Mouse (Mus musculus) neural tube, embryonic 11.5 days (tissue): ENCODE results near the gene Dct. TPM values are rescaled to one million over a fixed set of nuclear protein-coding genes. Genes with fewer than 3 reads are reported as not detected.

Source experiments
- ATAC-seq: fragments of 200-750 bp; cut with Nextera tagmentation; 2 replicates; pipeline ENCODE4 v1.8.0; 2017; ENCODE audit warnings: moderate number of reproducible peaks, mild to moderate bottlenecking, moderate TSS enrichment, moderate library complexity; ENCODE audit not compliant: insufficient read depth, low FRiP score, low TSS enrichment
- DNase-seq: peaks from one replicate; pipeline ENCODE4 v3.0.0-alpha.2; 2015; ENCODE audit warnings: low spot score
- H3K27ac ChIP-seq: fragments of 300-500 bp; sonication (generic); 2 replicates; pipeline ENCODE4 v1.5.1; 2014; ENCODE audit warnings: low read depth, mild to moderate bottlenecking, low read length
- H3K27me3 ChIP-seq: fragments of 300-500 bp; sonication (generic); 2 replicates; pipeline ENCODE4 v1.6.1; 2014; ENCODE audit warnings: mild to moderate bottlenecking, low read length, mixed read lengths; ENCODE audit not compliant: control insufficient read depth, insufficient read depth
- H3K36me3 ChIP-seq: fragments of 300-500 bp; sonication (generic); 2 replicates; pipeline ENCODE4 v1.6.1; 2014; ENCODE audit warnings: mild to moderate bottlenecking, low read length, moderate library complexity, mixed read lengths; ENCODE audit not compliant: control insufficient read depth, insufficient read depth
- H3K4me1 ChIP-seq: fragments of 300-500 bp; sonication (generic); 2 replicates; pipeline ENCODE4 v1.6.1; 2014; ENCODE audit warnings: low read length, mixed read lengths; ENCODE audit not compliant: control insufficient read depth, insufficient read depth
- H3K4me2 ChIP-seq: fragments of 300-500 bp; sonication (generic); 2 replicates; pipeline ENCODE4 v1.6.1; 2014; ENCODE audit warnings: low read depth, mild to moderate bottlenecking, moderate library complexity
- H3K4me3 ChIP-seq: fragments of 300-500 bp; sonication (generic); 2 replicates; pipeline ENCODE4 v1.5.1; 2014; ENCODE audit warnings: low read depth, low read length
- H3K9ac ChIP-seq: fragments of 300-500 bp; sonication (generic); 2 replicates; pipeline ENCODE4 v1.6.1; 2014; ENCODE audit warnings: mild to moderate bottlenecking, low read length
- H3K9me3 ChIP-seq: fragments of 300-500 bp; sonication (generic); 2 replicates; pipeline ENCODE4 v1.6.1; 2016; ENCODE audit warnings: low read length; ENCODE audit not compliant: control insufficient read depth
- WGBS: fragments of 180-500 bp; shearing (Covaris S2); extraction: QIAGEN DNeasy Blood & Tissue Kit; methylation state at CpG from one replicate; pipeline ENCODE4 v1.1.7; 2014; 5-methylcytosine and 5-hydroxymethylcytosine counted together
- polyA plus RNA-seq: library from polyadenylated mRNA; unstranded; fragments of >200 nt; fragmentation: Nextera tagmentation; extraction: Ambion mirVana; gene quantifications from 2 replicates; pipeline ENCODE4 v1.2.1, GENCODE M21; 2014

Dct gene
- polyA plus RNA-seq, 1 experiment from 2014 or later: 2.6 TPM

DNA sequence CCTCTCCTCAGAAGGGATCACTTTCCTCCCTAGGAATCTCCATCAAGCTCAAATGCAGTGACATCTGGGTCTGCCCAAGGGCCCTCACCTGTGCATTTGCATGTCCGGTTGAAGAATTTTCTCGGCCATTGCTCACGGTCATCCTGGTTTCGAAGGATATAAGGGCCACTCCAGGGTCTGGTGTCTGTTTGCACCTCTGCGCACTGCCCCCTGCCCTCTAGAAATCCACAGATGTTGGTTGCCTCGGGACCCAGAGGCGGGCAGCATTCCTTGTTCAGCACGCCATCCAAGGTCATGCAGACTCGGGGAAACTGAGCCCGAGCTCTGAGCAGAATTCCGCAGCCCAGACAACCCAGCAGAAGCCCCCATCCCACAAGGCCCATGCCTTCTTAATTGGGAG lies 648 bp downstream of the Dct start:
- H3K4me1 ChIP-seq: peaks cover 5% of the 10 kb centered on the region; the same call in 1 of the 2 replicates
- 75% methylated on average over 11 of the region's 11 CpGs for WGBS
- H3K27me3 ChIP-seq: no peaks in the 10 kb centered on the region
- no peak overlapping the region for H3K9ac ChIP-seq
- H3K4me2 ChIP-seq: no peak overlapping the region
- H3K4me3 ChIP-seq: no peak overlapping the region
- DNase-seq: no peak
- H3K36me3 ChIP-seq: no peaks in the 10 kb centered on the region
- H3K9me3 ChIP-seq: no peaks in the 10 kb centered on the region
- ATAC-seq: no peak
- H3K27ac ChIP-seq: no peak overlapping the region

GRCm38 (mm10) chr14:118050990-118051389 lies 1.1 kb downstream of the Dct start:
- WGBS: 84% methylated on average over 12 of the region's 12 CpGs
- ATAC-seq: no peak
- no peak overlapping the region for H3K4me2 ChIP-seq

GRCm38 (mm10) chr14:118050431-118050830 lies 1.6 kb downstream of the Dct start:
- no peak overlapping the region for H3K27ac ChIP-seq

More at GRCm38 (mm10) chr14:118050990-118051389, 1.1 kb downstream of the Dct start:
- Histone ChIP-seq H3K36me3 (no peaks in the 10 kb centered on the region), H3K4me3 (no peak overlapping the region), H3K4me1 (peaks cover 5% of the 10 kb centered on the region; the same call in 1 of the 2 replicates), H3K27me3 (no peaks in the 10 kb centered on the region), H3K9me3 (no peaks in the 10 kb centered on the region), H3K9ac (no peak overlapping the region), H3K27ac (no peak overlapping the region)
- no peak for DNase-seq

GRCm38 (mm10) chr14:118049648-118050238 lies 2.3 kb downstream of the Dct start:
- Histone ChIP-seq H3K27ac (no peak overlapping the region), H3K4me2 (no peak overlapping the region), H3K4me3 (no peak overlapping the region), H3K36me3 (no peaks in the 10 kb centered on the region), H3K9ac (no peak overlapping the region), H3K9me3 (no peaks in the 10 kb centered on the region), H3K4me1 (peaks cover 5% of the 10 kb centered on the region; the same call in 1 of the 2 replicates), H3K27me3 (no peaks in the 10 kb centered on the region)
- DNase-seq (no peak), ATAC-seq (no peak)
- 56% methylated on average over 12 of the region's 12 CpGs for WGBS

More at GRCm38 (mm10) chr14:118050431-118050830, 1.6 kb downstream of the Dct start:
- Histone ChIP-seq H3K36me3 (no peaks in the 10 kb centered on the region), H3K4me2 (no peak overlapping the region), H3K4me3 (no peak overlapping the region), H3K9ac (no peak overlapping the region), H3K27me3 (no peaks in the 10 kb centered on the region), H3K9me3 (no peaks in the 10 kb centered on the region), H3K4me1 (peaks cover 5% of the 10 kb centered on the region; the same call in 1 of the 2 replicates)
- WGBS: 60% methylated on average over 10 of the region's 10 CpGs
- ATAC-seq: no peak
- DNase-seq: no peak

- no peak overlapping the region for H3K4me2 ChIP-seq
- no peaks in the 10 kb centered on the region for H3K36me3 ChIP-seq
- no peaks in the 10 kb centered on the region for H3K9me3 ChIP-seq
- ATAC-seq: no peak
- WGBS: 77% methylated on average over 17 of the region's 17 CpGs
- no peak overlapping the region for H3K9ac ChIP-seq
- H3K27me3 ChIP-seq: peaks cover 2% of the 10 kb centered on the region; the same call in 1 of the 2 replicates
- H3K27ac ChIP-seq: no peak overlapping the region
- H3K4me1 ChIP-seq: no peaks in the 10 kb centered on the region; the same call in 1 of the 2 replicates
- DNase-seq: no peak
- no peak overlapping the region for H3K4me3 ChIP-seq
These were observed 9.1 kb downstream of the Dct start for GRCm38 (mm10) chr14:118042963-118043362.

DNA sequence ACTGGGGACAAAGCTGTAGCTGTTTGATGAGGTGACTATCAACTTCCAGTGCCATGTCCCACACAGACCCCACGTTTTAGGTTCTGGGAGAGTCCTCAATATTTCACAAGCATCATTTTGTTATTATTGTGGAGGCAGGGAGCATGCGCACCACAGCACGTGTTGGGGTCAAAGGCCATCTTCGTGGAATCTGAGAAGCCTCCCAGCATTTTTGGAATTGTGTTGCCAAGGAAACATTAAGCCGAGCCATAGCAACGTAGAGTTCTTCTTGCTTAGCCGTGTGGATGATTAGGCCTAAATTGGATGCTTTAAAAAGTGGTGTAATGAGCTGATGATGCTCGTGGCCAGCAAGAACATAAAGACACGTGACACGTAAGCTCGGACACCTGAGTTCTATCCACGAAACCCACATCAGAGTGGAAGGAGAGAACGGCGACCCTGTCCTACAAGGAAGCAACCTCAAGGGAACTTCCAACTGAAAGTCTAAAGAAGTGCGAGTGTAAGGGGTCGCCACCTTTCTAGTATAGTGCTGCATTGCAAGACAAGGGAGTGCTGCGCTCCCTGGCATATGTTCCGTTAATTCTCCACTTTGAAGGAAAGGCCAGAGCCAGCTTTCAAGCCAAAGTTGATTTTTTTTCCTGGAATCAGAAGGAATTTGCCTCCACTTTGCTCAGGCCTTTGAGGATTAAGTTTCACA lies 9.8 kb downstream of the Dct start:
- WGBS: 77% methylated on average over 18 of the region's 18 CpGs
- H3K27me3 ChIP-seq: peaks cover 2% of the 10 kb centered on the region; the same call in 1 of the 2 replicates
- ATAC-seq (no peak), DNase-seq (no peak)
- H3K36me3 ChIP-seq: no peaks in the 10 kb centered on the region
- no peak overlapping the region for H3K4me2 ChIP-seq
- no peak overlapping the region for H3K4me3 ChIP-seq
- H3K9me3 ChIP-seq: no peaks in the 10 kb centered on the region
- no peaks in the 10 kb centered on the region; the same call in 1 of the 2 replicates for H3K4me1 ChIP-seq
- H3K27ac ChIP-seq: no peak overlapping the region
- H3K9ac ChIP-seq: no peak overlapping the region

DNA sequence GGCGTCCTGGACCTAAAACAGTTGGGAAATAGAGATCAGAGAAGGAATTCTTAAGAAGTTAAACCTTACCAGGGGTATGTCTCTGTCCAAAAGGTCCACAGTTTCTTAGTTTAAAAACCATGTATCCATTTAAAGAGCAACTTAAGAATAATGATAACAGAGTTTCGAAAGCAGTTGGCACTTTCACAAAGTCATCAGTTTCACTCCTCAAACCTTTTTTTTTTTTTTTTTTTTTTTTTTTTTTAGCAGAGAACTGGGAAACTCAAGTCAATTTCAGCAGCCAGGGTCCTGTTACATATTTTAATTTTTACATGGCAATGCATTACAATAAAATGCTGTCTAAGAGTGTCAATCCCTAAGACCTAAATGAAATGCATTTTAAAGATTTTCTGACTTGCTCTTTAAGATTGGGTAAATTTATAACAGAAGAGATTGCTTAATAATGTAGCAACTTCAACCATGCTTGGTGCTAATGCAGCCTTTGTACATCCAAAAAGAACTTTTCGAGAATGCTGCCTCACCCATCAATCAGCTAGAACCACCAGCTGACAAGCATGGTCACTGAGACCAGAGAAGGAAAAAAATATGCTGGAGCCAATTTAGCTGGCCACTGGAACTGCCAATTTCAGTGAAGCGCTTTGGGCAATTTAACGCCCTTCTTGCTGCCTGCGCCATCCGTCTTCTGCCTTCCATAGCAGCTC lies 11.3 kb downstream of the Dct start:
- Histone ChIP-seq H3K27me3 (peaks cover 2% of the 10 kb centered on the region; the same call in 1 of the 2 replicates), H3K9ac (no peak overlapping the region), H3K9me3 (no peaks in the 10 kb centered on the region), H3K36me3 (no peaks in the 10 kb centered on the region), H3K4me1 (no peaks in the 10 kb centered on the region; the same call in 1 of the 2 replicates), H3K4me2 (no peak overlapping the region), H3K4me3 (no peak overlapping the region), H3K27ac (no peak overlapping the region)
- WGBS: 66% methylated on average over 7 of the region's 7 CpGs
- ATAC-seq: no peak
- DNase-seq: no peak

DNA sequence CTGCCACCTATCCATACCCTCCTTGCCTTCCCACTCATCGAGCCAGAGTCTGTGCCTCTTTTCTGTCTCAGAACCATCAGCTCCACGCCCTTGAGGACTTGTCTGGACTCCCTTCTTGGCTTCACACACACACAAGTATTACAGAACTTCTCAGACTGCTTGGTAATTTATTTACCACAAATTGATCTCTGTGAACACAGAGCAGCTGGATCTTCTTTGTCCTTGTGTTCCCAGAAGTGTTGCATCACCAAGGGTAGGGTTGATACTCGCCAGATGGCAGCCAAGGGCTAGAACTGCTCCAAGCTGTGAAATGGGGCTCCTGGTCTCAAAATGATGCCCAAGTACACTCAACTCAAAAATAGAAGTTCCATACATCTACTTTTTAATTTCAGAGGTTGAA lies 13.0 kb downstream of the Dct start:
- Histone ChIP-seq H3K4me2 (no peak overlapping the region), H3K4me3 (no peak overlapping the region)
- 92% methylated on average over 3 of the region's 3 CpGs for WGBS

More for the DNA sequence above, 13.0 kb downstream of the Dct start:
- no peak for ATAC-seq
- Histone ChIP-seq H3K4me1 (no peaks in the 10 kb centered on the region; the same call in 1 of the 2 replicates), H3K9ac (no peak overlapping the region), H3K9me3 (no peaks in the 10 kb centered on the region), H3K27ac (no peak overlapping the region), H3K27me3 (peaks cover 2% of the 10 kb centered on the region; the same call in 1 of the 2 replicates), H3K36me3 (no peaks in the 10 kb centered on the region)
- no peak for DNase-seq
